Mouse (Mus musculus): ENCODE results near the gene Nxnl2. TPM values are rescaled to one million over a fixed set of nuclear protein-coding genes. Genes with fewer than 3 reads are reported as not detected.

Nxnl2 gene
- polyA plus RNA-seq, 1 experiment = not detected

GRCm38 (mm10) chr13:51166711-51167110 lies 4.1 kb upstream of the Nxnl2 start:
- TF ChIP-seq TAL1 (IDR thresholded peaks at IDR 0.05; ENCODE audit: low read length) (no peak), GATA1 (IDR thresholded peaks at IDR 0.05; ENCODE audit: low read length) (no peak)
- H3K4me3 ChIP-seq (replicated peaks) = no peak overlapping the region
- H3K27me3 ChIP-seq (ENCODE audit: control insufficient read depth) = peaks cover 27% of the 10 kb centered on the region
- H3K36me3 ChIP-seq (ENCODE audit: control insufficient read depth) = no peaks in the 10 kb centered on the region
- H3K9me3 ChIP-seq (ENCODE audit: control insufficient read depth, low read length) = no peaks in the 10 kb centered on the region; the same call in 1 of the 2 replicates
- peaks cover 8% of the 10 kb centered on the region for H3K4me1 ChIP-seq (ENCODE audit: control insufficient read depth)

- no peaks in the 10 kb centered on the region for H3K36me3 ChIP-seq (ENCODE audit: control insufficient read depth)
- H3K4me1 ChIP-seq (ENCODE audit: control insufficient read depth) = peaks cover 8% of the 10 kb centered on the region
- H3K9me3 ChIP-seq (ENCODE audit: control insufficient read depth, low read length) = no peaks in the 10 kb centered on the region
- H3K27me3 ChIP-seq (ENCODE audit: control insufficient read depth) = peaks cover 38% of the 10 kb centered on the region
- TF ChIP-seq TAL1 (IDR thresholded peaks at IDR 0.05; ENCODE audit: low read length) = no peak
- TF ChIP-seq GATA1 (IDR thresholded peaks at IDR 0.05; ENCODE audit: low read length) = no peak
- no peak overlapping the region for H3K4me3 ChIP-seq (replicated peaks)
Observed at GRCm38 (mm10) chr13:51170215-51170614, 607 bp upstream of the Nxnl2 start.

- Histone ChIP-seq H3K36me3 (ENCODE audit: control insufficient read depth) (no peaks in the 10 kb centered on the region), H3K4me1 (ENCODE audit: control insufficient read depth) (peaks cover 8% of the 10 kb centered on the region), H3K27me3 (ENCODE audit: control insufficient read depth) (peaks cover 38% of the 10 kb centered on the region), H3K9me3 (ENCODE audit: control insufficient read depth, low read length) (no peaks in the 10 kb centered on the region), H3K4me3 (replicated peaks) (no peak overlapping the region)
- no peak for TF ChIP-seq TAL1 (IDR thresholded peaks at IDR 0.05; ENCODE audit: low read length)
Observed at GRCm38 (mm10) chr13:51172601-51173000, 1.8 kb downstream of the Nxnl2 start.

DNA sequence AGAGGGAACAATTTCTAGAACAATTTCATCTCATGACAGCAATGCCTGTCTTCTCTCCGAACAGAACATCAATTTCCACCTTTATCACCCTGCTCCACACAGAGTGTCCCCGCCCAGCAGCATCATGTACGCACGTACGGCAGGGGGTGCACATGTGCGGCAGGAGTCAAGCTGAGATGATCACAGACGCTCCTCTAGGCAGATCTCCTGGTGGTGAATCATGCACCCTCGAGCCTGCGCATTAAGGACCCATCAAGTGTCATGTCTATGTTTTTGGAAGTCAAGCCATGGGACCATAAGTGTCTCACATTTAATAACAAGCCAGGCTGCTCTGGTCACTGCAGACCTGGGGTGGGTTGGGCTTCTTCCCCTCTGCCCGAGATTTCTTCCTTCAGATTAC lies 8.1 kb downstream of the Nxnl2 start:
- Histone ChIP-seq H3K4me1 (ENCODE audit: control insufficient read depth) (no peaks in the 10 kb centered on the region), H3K9me3 (ENCODE audit: control insufficient read depth, low read length) (no peaks in the 10 kb centered on the region), H3K36me3 (ENCODE audit: control insufficient read depth) (no peaks in the 10 kb centered on the region), H3K4me3 (replicated peaks) (no peak overlapping the region), H3K27me3 (ENCODE audit: control insufficient read depth) (no peaks in the 10 kb centered on the region)
- TF ChIP-seq GATA1 (IDR thresholded peaks at IDR 0.05; ENCODE audit: low read length) (no peak), TAL1 (IDR thresholded peaks at IDR 0.05; ENCODE audit: low read length) (no peak)

DNA sequence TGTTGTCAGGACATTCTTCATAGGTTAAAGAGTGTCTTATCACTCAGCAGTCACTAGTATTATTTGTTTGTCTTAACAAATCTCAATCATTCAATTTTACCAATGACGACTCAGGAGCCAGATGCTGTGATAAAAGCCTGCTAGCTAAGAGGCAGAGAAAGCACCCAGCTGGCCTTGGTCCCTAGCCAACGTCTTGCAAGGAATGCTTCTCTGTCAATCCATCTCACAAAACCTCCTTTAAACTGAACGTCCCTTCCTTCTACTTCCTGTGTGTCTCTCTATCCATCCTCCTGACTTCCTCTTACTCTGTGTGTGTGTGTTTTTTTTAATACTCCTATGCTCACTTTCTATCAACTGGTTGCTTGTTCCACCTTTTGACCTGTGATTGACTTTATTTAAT lies 8.5 kb downstream of the Nxnl2 start:
- Histone ChIP-seq H3K4me1 (ENCODE audit: control insufficient read depth) (no peaks in the 10 kb centered on the region), H3K4me3 (replicated peaks) (no peak overlapping the region), H3K27me3 (ENCODE audit: control insufficient read depth) (no peaks in the 10 kb centered on the region)

GRCm38 (mm10) chr13:51182236-51182635 lies 11.4 kb downstream of the Nxnl2 start:
- H3K27me3 ChIP-seq (ENCODE audit: control insufficient read depth) = no peaks in the 10 kb centered on the region
- H3K4me3 ChIP-seq (replicated peaks) = no peak overlapping the region
- H3K4me1 ChIP-seq (ENCODE audit: control insufficient read depth) = no peaks in the 10 kb centered on the region
- no peaks in the 10 kb centered on the region; the same call in 1 of the 2 replicates for H3K9me3 ChIP-seq (ENCODE audit: control insufficient read depth, low read length)
- TF ChIP-seq GATA1 (IDR thresholded peaks at IDR 0.05; ENCODE audit: low read length) (no peak), TAL1 (IDR thresholded peaks at IDR 0.05; ENCODE audit: low read length) (no peak)
- H3K36me3 ChIP-seq (ENCODE audit: control insufficient read depth) = no peaks in the 10 kb centered on the region

More for the DNA sequence above, 8.5 kb downstream of the Nxnl2 start:
- TF ChIP-seq GATA1 (IDR thresholded peaks at IDR 0.05; ENCODE audit: low read length) = no peak
- no peak for TF ChIP-seq TAL1 (IDR thresholded peaks at IDR 0.05; ENCODE audit: low read length)
- no peaks in the 10 kb centered on the region for H3K36me3 ChIP-seq (ENCODE audit: control insufficient read depth)
- H3K9me3 ChIP-seq (ENCODE audit: control insufficient read depth, low read length) = no peaks in the 10 kb centered on the region

DNA sequence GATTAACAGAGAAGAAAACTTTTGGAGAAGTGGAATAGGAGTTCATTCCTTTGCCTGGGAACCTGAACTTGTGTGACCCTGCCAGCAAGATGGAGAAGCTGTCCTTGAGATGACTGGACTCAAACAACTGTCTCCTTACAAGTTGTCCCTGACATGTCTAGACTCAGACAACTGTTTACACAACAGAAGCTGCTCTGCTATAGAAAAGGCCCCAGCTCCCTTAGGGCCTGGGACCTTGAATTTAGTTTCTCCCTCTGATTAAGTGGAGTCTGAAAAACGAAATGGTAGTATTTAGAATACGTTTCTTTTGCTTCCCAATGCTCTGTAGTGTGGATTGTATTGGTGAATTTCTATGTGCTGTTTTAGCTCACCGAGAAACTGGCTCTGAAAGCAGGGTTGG lies 14.1 kb downstream of the Nxnl2 start:
- TF ChIP-seq TAL1 (IDR thresholded peaks at IDR 0.05; ENCODE audit: low read length) = no peak
- no peak for TF ChIP-seq GATA1 (IDR thresholded peaks at IDR 0.05; ENCODE audit: low read length)
- Histone ChIP-seq H3K4me1 (ENCODE audit: control insufficient read depth) (no peaks in the 10 kb centered on the region), H3K36me3 (ENCODE audit: control insufficient read depth) (no peaks in the 10 kb centered on the region), H3K4me3 (replicated peaks) (no peak overlapping the region), H3K27me3 (ENCODE audit: control insufficient read depth) (no peaks in the 10 kb centered on the region), H3K9me3 (ENCODE audit: control insufficient read depth, low read length) (no peaks in the 10 kb centered on the region; the same call in 1 of the 2 replicates)

GRCm38 (mm10) chr13:51190336-51190735 lies 19.5 kb downstream of the Nxnl2 start:
- Histone ChIP-seq H3K36me3 (ENCODE audit: control insufficient read depth) (no peaks in the 10 kb centered on the region), H3K4me1 (ENCODE audit: control insufficient read depth) (no peaks in the 10 kb centered on the region), H3K27me3 (ENCODE audit: control insufficient read depth) (no peaks in the 10 kb centered on the region), H3K4me3 (replicated peaks) (no peak overlapping the region), H3K9me3 (ENCODE audit: control insufficient read depth, low read length) (no peaks in the 10 kb centered on the region; the same call in 1 of the 2 replicates)
- TF ChIP-seq TAL1 (IDR thresholded peaks at IDR 0.05; ENCODE audit: low read length) = no peak
- TF ChIP-seq GATA1 (IDR thresholded peaks at IDR 0.05; ENCODE audit: low read length) = no peak

- TF ChIP-seq TAL1 (IDR thresholded peaks at IDR 0.05; ENCODE audit: low read length) (no peak), GATA1 (IDR thresholded peaks at IDR 0.05; ENCODE audit: low read length) (no peak)
- no peaks in the 10 kb centered on the region for H3K27me3 ChIP-seq (ENCODE audit: control insufficient read depth)
- H3K4me3 ChIP-seq (replicated peaks) = no peak overlapping the region
- H3K36me3 ChIP-seq (ENCODE audit: control insufficient read depth) = no peaks in the 10 kb centered on the region
- H3K4me1 ChIP-seq (ENCODE audit: control insufficient read depth) = no peaks in the 10 kb centered on the region
- H3K9me3 ChIP-seq (ENCODE audit: control insufficient read depth, low read length) = no peaks in the 10 kb centered on the region
Observed at GRCm38 (mm10) chr13:51191416-51192140, 20.8 kb downstream of the Nxnl2 start.

DNA sequence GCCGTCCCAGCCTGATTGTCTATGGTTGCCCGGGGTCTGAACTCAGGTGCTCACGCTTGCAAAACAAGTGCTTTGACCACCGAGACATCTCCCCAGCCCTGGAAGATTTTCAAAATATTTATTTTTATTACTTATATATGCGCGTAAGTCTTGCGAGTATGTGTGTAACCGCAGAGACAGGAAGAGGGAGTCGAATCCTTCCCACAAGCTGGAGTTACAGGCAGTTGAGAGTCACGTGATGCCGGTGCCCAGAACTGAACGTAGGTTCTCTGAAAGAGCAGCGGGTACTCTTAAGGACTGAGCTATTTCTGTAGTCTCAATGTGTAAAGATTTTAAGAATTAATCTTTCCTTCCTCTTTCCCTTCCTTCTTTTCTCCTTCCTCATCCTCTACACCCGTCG lies 23.1 kb downstream of the Nxnl2 start:
- Histone ChIP-seq H3K36me3 (ENCODE audit: control insufficient read depth) (no peaks in the 10 kb centered on the region), H3K4me1 (ENCODE audit: control insufficient read depth) (no peaks in the 10 kb centered on the region), H3K27me3 (ENCODE audit: control insufficient read depth) (no peaks in the 10 kb centered on the region), H3K4me3 (replicated peaks) (no peak overlapping the region), H3K9me3 (ENCODE audit: control insufficient read depth, low read length) (no peaks in the 10 kb centered on the region)
- TF ChIP-seq TAL1 (IDR thresholded peaks at IDR 0.05; ENCODE audit: low read length) = no peak
